Mouse (Mus musculus): ENCODE data around the gene Sobp.

The Sobp gene

DNA sequence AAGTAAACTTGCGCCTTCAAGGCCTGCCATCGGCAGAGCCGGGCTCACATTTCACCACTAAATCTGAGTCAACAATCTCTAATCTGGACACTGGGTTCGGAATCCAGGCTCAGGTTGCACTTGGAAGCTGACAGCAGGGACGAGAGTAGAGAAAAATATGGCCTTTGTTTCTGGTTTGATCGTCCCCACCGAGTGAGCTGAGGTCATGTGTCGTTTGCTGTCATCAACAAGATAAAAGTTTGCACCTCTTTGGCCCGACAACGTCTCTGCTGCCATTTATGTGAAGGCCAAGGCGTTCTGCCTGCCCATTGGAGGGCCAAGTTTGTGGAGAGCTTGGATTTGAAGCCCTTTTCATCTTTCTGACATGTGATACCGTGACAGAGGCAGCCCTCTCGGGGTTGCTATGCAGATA is 178.8 kb downstream of the Sobp start:
- DNase-seq (ENCODE audit: low spot score): no peak

DNA sequence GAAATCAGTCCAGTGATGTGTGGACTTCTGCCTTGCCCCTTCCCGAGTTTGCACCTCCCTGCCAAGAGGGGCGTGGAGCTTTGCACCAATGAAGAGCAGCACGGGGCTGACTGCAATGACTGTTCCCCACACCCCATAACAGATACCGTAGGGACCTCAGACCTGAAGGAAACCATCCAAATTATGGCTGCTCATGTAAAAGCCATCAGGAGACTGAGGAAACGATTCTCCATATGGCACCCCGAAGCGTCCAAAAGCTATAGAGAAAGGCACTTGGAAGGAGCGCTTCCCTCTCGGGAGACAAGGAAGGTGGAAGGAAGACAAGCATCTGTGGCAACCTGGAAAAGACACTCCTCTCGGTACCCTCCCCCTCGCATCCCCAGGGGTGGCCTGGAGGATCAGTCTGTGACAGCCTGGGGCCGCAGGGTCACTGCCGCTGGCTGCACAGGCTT is 180.0 kb downstream of the Sobp start:
- DNase-seq (ENCODE audit: low spot score): no peak

DNA sequence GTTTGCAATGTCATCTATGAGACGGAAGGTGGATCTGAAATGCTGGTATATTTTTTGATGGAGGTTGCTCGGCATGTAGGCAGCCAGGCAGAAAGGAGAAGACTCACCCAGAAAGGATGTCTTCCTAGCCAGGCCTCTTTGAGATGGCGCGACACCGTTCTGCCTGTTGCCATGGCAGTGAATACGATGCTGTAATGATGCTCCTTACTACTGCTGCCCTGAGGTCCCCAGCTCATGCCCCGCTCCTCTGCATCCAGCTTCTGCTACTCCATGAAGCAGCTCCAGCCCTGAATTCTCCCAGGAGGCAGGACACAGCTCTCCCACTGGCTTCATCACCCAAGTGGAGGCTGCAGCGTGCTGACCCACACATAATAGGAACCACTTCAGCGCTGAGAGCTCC is 183.3 kb downstream of the Sobp start:
- DNase-seq (ENCODE audit: low spot score): no peak

DNA sequence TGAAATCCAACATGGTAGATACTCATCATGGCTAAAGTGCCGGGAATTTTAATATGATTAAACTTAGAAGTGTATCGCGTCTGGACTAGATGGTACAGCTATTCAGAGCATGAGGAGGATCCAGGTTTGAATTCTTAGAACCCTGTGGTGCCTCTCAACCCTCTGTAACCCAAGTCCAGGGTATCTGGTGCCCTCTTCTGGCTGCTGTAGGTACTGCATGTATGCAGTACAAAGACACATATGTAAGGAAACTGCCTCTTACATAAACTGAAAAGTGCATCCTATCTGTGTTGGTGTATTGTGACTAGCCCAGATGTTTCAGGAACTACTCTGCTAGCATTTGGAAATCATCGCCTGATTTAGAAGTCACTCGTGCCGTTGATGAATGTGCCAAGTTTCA is 184.4 kb downstream of the Sobp start:
- DNase-seq (ENCODE audit: low spot score): peak; percentile 35

DNA sequence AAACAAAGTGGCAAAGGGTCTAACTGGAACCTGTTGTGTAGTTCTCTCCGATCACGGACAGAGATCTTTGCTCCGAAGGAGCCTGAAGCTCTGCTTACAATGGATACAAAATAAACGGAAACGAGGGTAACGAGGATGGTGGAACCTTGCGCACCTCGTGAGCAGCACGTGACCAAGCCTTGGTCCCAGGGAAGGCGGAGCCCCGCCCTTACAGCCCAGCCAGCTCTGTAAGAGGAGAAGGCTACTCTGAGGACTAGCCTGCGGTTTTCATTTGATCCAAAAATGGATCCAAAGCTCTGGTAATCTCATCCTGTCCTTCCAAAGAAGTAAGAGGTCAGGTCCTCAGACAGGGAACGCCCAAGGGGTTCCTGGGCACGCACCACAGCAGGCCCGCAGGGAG is 185.7 kb downstream of the Sobp start:
- DNase-seq (ENCODE audit: low spot score): peak; percentile 19

DNA sequence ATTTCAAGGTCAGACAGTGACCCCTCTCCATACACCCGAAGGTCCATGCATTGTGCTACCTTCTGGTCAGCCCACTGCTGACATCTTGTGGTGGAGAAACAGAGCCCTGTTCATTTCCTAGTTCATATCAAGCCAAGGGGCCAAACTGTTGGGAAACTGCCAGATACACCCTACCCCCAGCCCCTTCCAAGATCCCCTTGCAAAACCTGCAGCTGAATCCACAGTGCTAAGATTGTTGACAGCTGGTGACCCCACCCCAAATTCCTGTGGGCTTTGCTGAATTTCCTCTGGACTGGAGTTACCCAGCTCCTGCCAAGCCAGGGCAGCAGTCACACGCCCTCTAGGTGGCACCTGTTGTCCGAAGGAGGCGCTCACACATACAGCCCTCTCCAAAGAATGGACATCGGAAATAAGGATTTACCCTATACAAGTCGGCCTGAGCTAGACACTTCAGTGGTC is 186.7 kb downstream of the Sobp start:
- DNase-seq (ENCODE audit: low spot score): peak; percentile 54

DNA sequence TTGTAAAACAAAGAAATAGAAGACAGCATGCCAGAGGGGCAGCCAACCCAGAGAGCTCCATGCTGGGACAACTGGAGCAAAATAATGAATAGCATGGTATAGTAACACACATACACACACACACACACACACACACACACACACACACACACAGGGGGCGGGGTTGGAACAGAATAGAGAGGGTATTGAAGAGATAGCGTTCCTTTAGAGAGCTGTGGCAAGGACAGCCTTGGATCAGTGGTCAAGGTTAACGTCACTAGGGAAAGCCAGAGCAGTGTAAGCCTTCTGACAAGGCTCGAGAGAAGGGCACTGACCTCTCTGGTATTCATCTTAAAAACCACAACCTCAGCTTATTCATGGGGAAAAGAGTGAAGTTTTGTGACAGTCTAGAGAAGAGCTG is 189.4 kb downstream of the Sobp start:
- no peak for DNase-seq (ENCODE audit: low spot score)

DNA sequence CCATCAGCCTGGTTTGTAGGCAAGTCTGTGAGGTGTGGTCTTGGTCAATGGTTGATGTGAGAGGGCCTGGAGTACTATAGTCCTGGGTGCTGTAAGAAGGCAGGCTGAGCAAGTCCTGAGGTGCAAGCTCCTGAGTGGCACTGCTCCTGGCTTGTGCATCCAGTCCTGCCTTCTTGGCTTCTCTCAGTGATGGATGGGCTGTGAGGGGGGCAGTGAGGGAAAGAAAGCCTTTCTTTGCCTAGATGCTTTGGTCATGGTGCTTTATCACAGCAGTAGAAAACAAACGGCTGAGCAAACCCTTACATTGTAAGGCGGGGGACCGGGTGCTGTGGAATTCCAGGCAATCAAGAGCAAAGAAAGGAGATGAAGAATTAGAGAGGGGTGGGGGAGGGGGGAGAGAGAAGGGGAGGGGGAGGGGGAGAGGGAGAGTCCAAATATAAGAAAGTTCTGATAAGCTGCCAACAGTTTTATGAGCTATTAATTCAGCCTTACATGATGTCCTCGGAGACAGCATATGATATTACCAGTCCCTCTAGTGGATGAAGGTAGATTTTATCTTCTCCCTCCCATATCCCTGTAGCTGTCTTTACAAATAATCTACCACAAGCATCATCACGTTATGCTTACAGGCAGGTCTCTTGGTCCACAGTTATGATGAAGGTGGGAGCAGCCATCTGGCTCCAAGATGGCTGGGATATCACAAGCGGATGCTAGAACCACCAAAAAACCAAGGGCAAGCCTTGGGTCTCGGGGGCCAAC is 193.2 kb downstream of the Sobp start:
- no peak for DNase-seq (ENCODE audit: low spot score)

DNA sequence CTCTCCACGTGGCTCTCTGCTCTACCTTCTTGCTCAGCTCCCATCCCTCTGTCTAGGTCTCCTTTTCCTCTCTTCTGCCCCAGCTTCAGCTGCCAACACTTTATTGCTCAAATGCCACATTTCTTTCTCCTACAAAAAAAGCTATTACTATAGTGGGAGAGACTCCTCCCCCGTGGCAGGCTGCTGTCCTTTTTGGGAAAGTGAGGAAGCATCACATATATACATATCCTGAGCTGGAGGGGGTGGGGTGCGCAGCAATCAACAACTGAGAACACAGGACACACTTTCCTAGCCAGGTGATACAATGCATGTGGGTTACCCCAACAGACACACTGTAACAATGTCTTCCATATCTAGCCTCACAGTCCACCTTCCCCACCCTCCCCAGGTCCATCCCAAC is 196.0 kb downstream of the Sobp start:
- no peak for DNase-seq (ENCODE audit: low spot score)

DNA sequence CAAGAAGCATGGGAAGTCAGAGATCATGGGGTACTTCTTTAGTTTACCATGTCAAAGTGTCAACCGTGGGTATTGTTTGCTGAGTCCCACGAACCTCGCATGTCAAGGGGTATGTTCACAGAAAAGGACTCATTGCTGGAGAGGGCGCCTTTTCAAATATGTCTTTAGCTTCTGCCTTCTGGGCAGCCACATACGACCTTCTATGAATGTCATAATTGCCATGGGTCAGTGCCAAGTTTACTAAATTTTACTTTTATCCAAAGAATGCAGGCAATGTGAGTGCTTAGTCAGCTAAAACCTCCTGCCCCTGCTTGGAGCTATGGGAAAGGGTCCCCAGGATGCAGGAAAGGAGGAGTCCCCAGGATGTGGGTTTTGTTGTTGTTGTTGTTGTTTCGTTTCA is 197.8 kb downstream of the Sobp start:
- no peak for DNase-seq (ENCODE audit: low spot score)

DNA sequence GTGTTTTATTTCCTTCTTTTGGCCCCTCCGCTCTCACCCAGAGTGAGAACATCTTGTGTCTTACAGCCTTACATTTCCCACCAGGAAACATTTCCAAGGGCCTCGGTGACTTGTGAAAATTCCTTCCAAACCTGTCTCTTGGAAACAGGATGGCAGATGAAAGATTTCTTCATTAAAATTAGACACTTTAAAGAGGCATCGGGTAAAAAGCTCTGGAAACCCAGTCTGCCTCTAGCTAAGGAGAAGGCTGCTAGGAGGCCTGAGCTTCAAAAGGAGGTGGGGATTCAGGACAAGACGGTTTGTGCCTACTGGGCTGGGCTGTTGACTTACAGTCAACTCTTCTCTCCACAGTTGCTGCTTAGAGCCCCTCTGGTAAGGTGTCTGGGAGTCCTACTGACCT is 200.8 kb downstream of the Sobp start:
- no peak for DNase-seq (ENCODE audit: low spot score)

DNA sequence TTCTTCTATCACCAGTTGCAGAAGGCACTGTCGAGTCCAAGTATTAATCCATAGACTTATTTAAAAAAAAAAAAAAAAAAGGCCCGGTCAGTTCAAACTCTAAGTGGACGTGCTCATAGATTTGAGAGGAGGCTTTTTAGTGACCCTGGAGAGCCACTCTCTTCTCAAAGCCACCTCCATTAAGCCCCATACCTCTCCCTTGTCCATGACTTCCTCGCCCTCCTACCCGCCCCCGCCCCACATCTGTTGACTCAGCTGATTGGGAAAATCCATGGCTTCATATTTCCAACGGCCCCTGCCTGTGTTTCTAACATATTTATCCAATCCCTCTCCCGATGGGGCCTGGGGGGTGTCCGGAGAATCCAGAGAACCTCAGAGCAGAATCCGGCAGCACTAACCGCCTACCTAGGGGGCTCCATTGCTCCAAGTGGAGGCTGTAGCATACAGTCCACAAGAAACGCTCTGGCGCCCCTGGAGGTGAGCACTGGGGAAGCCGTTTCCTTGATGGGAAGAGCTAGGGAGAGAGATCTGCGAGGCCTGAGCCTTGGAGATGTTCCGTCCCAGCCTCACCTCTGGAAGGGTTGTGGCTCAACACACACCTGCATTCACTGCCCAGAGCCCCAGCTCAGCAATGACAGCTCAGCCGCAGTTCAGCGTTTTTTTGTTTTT is 201.7 kb downstream of the Sobp start:
- DNase-seq (ENCODE audit: low spot score): peak; percentile 50

DNA sequence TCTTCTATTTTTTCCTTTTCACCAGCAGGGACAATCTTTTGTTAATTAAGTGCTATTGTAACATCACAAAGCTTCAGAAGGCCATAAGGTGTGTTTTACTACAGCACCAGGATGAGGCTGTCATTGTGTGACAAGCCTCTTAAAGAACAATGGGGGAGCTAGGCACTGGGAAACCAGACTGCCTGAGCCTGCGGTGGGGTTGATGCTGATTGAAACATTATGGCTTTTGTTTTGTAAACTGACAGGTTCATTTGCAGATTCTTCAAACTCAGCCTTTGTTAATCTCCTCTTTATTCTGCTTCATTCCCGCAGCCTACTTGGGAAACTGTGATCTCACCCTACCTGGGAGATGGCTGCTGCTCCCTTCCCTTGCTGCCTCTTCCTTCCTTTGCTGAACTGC is 206.0 kb downstream of the Sobp start:
- DNase-seq (ENCODE audit: low spot score): no peak

DNA sequence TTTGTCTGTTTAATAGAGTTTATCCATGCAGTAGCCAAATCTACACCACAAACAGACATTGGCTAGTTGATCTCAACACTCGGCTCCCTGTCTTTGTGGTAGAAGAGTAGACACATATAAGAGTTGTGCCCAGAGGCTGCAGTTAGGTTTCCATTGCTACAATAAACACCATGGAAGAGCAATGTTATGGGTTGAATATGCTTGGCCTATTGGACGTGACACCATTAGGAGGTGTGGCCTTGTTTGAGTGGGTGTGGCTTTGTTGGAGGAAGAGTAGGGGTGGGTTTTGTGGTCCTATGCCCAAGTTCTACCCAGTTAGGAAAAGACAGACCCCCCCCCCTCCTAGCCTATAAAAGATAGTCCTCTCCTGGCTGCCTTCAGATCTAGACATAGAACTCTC is 211.3 kb downstream of the Sobp start:
- no peak for DNase-seq (ENCODE audit: low spot score)

DNA sequence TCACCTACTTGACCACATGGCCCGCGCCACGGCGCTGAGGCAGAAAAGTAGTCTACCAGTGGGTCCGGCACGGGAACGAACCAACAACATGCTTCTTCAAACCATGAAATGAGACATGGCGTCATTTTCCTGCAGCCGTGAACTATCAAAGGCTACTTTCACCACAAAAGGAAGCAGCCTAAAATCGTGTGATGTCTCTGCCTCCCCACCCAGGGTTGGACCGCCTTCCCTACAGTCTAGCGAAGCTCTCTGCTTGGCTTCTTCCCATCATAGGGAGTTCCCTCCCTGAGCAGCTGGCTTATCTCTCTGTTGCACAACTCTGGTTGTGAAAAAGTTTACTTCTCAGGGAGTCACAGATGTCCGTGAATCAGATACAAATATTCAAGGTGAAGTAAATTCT is 211.7 kb downstream of the Sobp start:
- peak; percentile 50 for DNase-seq (ENCODE audit: low spot score)

DNA sequence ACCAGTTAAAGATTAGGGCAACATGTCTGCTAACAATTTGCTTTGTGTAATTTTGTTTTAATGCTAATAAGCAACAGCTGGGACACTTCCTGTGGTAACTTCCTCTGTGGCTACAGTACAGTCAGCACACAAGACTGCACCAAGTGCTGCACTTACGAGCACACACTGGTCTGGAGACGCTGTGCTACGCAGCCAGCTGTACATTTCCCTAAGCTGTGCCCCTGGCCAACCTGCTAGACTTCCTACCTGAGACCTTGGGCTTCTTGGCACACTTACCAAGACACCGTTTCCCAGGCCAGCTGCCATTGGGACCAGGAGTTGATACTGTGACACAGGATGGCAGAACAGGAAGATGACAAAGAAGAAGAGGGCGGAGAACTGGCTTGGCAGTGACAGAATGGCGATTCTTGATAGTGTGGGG is 212.1 kb downstream of the Sobp start:
- no peak for DNase-seq (ENCODE audit: low spot score)

DNA sequence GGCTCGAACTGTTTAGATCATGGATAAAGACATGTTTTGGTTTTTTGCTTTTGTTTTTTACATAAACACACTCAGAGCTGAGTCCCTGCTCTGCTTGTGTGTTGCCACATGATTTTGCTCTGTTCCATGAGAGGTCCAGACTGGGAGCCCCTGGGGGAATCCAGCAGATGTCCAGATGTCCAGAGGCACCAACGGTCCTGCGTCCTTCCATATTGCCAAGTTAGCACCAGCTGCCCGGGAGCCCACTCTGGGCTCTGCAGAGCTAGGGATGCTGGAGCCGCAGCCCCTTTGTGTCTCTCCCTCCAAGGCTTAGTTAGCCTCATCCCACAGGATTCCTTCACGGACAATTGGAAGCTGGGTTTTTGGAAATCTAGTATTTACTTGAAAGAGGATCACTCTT is 212.6 kb downstream of the Sobp start:
- no peak for DNase-seq (ENCODE audit: low spot score)

DNA sequence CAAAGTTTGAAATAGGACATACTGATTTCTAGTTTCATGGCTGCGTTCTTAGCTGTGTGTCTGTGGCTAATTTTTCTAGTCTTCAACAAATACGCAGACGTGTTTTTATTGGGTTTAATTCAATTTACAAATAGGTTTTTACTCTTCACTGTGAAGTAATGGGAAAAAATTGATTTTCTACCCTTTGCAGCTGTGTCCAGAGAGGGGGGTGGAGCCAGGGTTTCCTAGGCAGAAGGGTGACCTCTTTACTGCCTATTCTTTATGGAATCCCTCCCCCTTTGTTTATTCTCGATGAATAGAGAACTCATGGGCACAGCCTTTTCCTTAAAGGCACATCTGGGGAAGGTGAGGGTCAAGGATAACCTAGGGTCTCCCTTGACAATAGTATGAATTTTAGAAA is 215.6 kb downstream of the Sobp start:
- DNase-seq (ENCODE audit: low spot score): no peak

DNA sequence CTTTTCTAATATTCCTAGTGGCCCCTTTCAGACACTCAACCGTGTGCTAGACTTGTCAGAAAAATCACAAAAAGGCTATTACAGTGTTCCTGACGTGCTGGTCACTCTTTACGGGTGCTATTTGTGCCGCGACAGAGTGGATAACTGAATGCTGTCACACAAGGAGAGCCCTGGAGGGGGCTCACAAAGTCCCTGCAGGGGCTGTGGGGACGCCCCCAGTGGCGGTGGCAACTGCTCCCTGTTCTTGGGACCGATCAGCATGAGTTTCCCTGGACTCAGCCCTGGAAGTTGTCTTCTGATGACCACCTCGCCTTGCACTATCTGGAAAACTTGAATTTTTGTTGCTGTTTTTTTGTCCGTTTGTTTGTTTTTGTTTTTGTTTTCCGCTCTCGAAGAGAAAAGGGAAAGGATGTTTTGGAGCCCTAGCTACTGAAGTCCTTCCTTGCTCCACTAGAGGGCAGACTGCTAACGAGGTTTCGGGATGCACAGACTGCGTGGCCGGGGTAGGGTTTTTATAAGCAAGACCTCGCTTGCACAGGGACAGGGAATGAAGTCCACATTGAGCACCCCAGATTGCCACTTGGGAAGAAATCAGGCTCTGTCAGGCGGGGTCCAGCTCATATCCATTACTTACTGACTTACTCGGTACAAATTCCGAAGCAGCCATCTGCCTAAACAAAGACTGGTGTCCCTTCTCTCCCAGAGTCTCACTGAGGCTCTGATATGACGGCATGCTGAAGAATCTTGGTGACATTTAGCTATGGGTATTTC is 216.3 kb downstream of the Sobp start:
- DNase-seq (ENCODE audit: low spot score): peak; percentile 43

DNA sequence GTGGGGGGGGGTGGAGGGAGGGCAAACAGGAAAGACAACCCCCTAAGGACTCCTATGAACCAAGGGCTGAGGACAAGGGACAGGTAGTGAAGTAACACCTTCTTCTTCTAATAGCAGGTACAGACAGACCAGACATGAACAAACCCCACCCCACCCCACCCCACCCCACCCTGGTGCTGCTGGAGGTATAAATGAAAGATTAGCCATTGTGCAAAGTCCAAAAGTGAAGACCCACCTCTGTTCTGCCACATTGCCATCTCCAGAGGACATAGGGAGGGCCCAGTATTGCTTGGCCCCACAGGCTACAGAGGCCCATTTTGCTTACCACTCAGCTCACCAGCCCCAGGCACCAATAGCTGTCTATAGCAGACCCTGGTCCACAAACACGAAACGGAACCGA is 219.1 kb downstream of the Sobp start:
- no peak for DNase-seq (ENCODE audit: low spot score)

DNA sequence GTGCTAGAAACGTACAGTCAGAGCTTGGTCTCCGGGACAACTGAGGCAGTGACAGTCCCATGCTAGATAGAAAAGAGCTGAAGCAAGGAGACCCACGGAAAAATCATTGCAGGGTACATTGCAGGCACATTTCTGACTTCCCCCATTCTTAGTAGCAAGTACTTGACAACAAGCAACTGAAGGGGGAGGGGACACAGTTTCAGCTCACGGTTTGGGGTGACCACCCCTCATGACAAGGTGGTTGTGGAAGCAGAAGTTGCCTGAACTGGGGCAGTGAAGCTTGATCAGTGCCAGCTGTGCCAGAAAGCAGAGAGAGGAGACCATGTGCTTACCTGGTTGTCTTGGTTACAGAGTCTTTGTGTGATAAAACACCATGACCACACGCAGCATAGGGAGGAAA is 220.7 kb downstream of the Sobp start:
- no peak for DNase-seq (ENCODE audit: low spot score)

Data from lung, postnatal 25 days (tissue).